Mouse (Mus musculus): ENCODE results near the gene Mettl7a3. TPM values are rescaled to one million over a fixed set of nuclear protein-coding genes. Genes with fewer than 3 reads are reported as not detected.

Mettl7a3 gene
- total RNA-seq, 2 experiments from 2014 or later, result 0.30 to 0.57 TPM

GRCm38 (mm10) chr15:100387544-100388223 lies 53.0 kb downstream of the Mettl7a3 start:
- DNase-seq (ENCODE audit: low spot score in 2 of 2), result no peak

DNA sequence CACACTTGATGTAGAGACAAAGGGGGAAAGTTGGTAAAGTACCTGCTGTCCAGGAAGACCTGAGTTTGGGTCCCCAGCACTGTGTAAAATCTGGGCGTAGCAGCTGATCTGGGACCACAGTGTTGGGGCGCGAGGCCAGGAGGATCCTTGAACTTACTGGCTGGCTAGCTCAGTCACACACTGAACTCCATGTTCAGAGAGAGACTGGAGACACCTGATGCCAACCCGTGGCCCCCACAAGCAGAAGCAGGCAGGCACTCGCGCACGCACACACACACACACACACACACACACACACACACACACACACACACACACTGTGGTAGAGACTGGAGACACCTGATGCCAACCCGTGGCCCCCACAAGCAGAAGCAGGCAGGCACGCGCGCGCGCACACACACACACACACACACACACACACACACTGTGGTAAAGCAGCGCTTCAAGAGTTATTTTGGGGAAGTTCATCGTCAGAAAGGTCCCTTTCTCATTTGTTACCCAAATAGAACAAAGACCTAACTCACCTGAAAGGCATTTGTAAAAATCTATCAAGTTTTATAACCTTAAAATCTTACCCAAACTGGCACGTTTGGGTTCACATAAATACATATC lies 53.6 kb downstream of the Mettl7a3 start:
- no peak for DNase-seq (ENCODE audit: low spot score in 2 of 2)

- DNase-seq (ENCODE audit: low spot score in 2 of 2), result no peak
Measured at GRCm38 (mm10) chr15:100388886-100389285, 54.2 kb downstream of the Mettl7a3 start.

Other genes starting within 250 kb of the Mettl7a3 start
- 10 to 100 TPM; 20.3 to 23.4 TPM for gene Atf1, start 107.1 kb upstream of the Mettl7a3 start, total RNA-seq (2021)
- not detected for gene Tmprss12, start 54.1 kb upstream of the Mettl7a3 start, total RNA-seq (2021)
- gene Mettl7a1, start 30.8 kb upstream of the Mettl7a3 start, total RNA-seq (2021), result 10 to 100 TPM; 45.8 to 48.5 TPM
- not detected for gene Methig1, start 18.2 kb downstream of the Mettl7a3 start, total RNA-seq (2021)
- gene Mettl7a2, start 18.3 kb downstream of the Mettl7a3 start, total RNA-seq (2021), result under 1 TPM; 0.58 to 0.77 TPM
- not detected for gene Higd1c, start 29.6 kb downstream of the Mettl7a3 start, total RNA-seq (2021)
- gene Gm5475, start 87.2 kb downstream of the Mettl7a3 start, total RNA-seq (2021), result not detected
- 10 to 100 TPM; 55.4 to 58.7 TPM for gene Slc11a2, start 90.1 kb downstream of the Mettl7a3 start, total RNA-seq (2021)
- 10 to 100 TPM; 58.4 to 61.4 TPM for gene Letmd1, start 134.1 kb downstream of the Mettl7a3 start, total RNA-seq (2021)
- gene Csrnp2, start 160.6 kb downstream of the Mettl7a3 start, total RNA-seq (2021), result 10 to 100 TPM; 26.0 to 26.2 TPM
- 10 to 100 TPM; 29.9 to 32.9 TPM for gene Tfcp2, start 217.1 kb downstream of the Mettl7a3 start, total RNA-seq (2021)

Measured in layer of hippocampus, adult 18-20 months (tissue).